In genomic region chr8:17775411-17775810, GRCm38 (mm10) we compare ENCODE assay signal across 14 mouse cellular contexts.
"Had no signal": no experiment of that assay in that cellular context is flagged by ENCODE, and none has a peak within 500 bp of the region (broad histone marks: within the 10 kb centered on the region; RNA-seq: fewer than 3 reads in every experiment).

No protein-coding gene starts in this region.

- H3K27me3 ChIP-seq: limb, embryonic 15.5 days; liver, embryonic 12.5 days; stomach, embryonic 15.5 days had no signal

- H3K4me1 ChIP-seq: limb, embryonic 15.5 days; liver, embryonic 12.5 days; stomach, embryonic 15.5 days had no signal

- H3K4me2 ChIP-seq: limb, embryonic 15.5 days; liver, embryonic 12.5 days; lung, embryonic 14.5 days; stomach, embryonic 15.5 days had no signal

- H3K9ac ChIP-seq: limb, embryonic 15.5 days; liver, embryonic 12.5 days; lung, embryonic 14.5 days; stomach, embryonic 15.5 days had no signal

- H3K36me3 ChIP-seq: limb, embryonic 15.5 days; liver, embryonic 12.5 days; stomach, embryonic 15.5 days had no signal

- H3K9me3 ChIP-seq: limb, embryonic 15.5 days; liver, embryonic 12.5 days; stomach, embryonic 15.5 days had no signal

- ATAC-seq: inflammation-experienced regulatory T-cells, adult 6 months; intestine, postnatal 0 days; liver, embryonic 12.5 days had no signal

- DNase-seq: kidney, adult 8-10 months; kidney, postnatal 25 days; layer of hippocampus, postnatal 36 days; lung, embryonic 14.5 days; lung, postnatal 10 days; lung, postnatal 4 days; right cerebral cortex, postnatal 14 days; thymus, adult 2 months; thymus, postnatal 25 days had no signal

- H3K27ac ChIP-seq: limb, embryonic 15.5 days; liver, embryonic 12.5 days; stomach, embryonic 15.5 days had no signal

- H3K4me3 ChIP-seq: limb, embryonic 15.5 days; liver, embryonic 12.5 days; stomach, embryonic 15.5 days had no signal
